Mouse (Mus musculus) forebrain, embryonic 10.5 days (tissue): ENCODE results near the gene Rarg. TPM values are rescaled to one million over a fixed set of nuclear protein-coding genes. Genes with fewer than 3 reads are reported as not detected.

Experiments used
- DNase-seq: peaks from one replicate; pipeline ENCODE4 v3.0.0-alpha.2; 2017; ENCODE audit warnings: low spot score; ENCODE audit errors: extremely low spot score
- H3K27ac ChIP-seq: fragments of 300-500 bp; sonication (generic); 2 replicates; pipeline ENCODE4 v1.5.1; 2016; ENCODE audit warnings: mild to moderate bottlenecking
- H3K27me3 ChIP-seq: fragments of 300-500 bp; sonication (generic); 2 replicates; pipeline ENCODE4 v1.6.1; 2016; ENCODE audit warnings: mild to moderate bottlenecking; ENCODE audit not compliant: poor library complexity, severe bottlenecking
- H3K36me3 ChIP-seq: fragments of 300-500 bp; sonication (generic); replicated peaks from 2 replicates; pipeline ENCODE4 v1.6.1; 2016; ENCODE audit warnings: mild to moderate bottlenecking, moderate library complexity
- H3K4me1 ChIP-seq: fragments of 300-500 bp; sonication (generic); 2 replicates; pipeline ENCODE4 v1.6.1; 2016
- H3K4me3 ChIP-seq: fragments of 300-500 bp; sonication (generic); 2 replicates; pipeline ENCODE4 v1.5.1; 2016; ENCODE audit warnings: mild to moderate bottlenecking, moderate library complexity
- H3K9me3 ChIP-seq: fragments of 300-500 bp; sonication (generic); 2 replicates; pipeline ENCODE4 v1.6.1; 2016; ENCODE audit warnings: mild to moderate bottlenecking, moderate library complexity
- WGBS: fragments of 180-500 bp; shearing (Covaris S2); methylation state at CpG from one replicate; pipeline ENCODE4 v1.1.7; 2016; 5-methylcytosine and 5-hydroxymethylcytosine counted together
- polyA plus RNA-seq: library from polyadenylated mRNA; unstranded; fragments of >200 nt; fragmentation: Nextera tagmentation; extraction: Ambion mirVana; gene quantifications from 2 replicates; pipeline ENCODE4 v1.2.1, GENCODE M21; 2016

Rarg gene
- polyA plus RNA-seq, 1 experiment from 2014 or later = 27.5 TPM

- Histone ChIP-seq H3K27ac (peak overlapping the region; percentile 62), H3K36me3 (peaks cover 36% of the 10 kb centered on the region), H3K27me3 (no peaks in the 10 kb centered on the region), H3K4me1 (peaks cover 25% of the 10 kb centered on the region), H3K4me3 (no peak overlapping the region), H3K9me3 (no peaks in the 10 kb centered on the region)
- WGBS = 93% methylated on average over 10 of the region's 10 CpGs
- DNase-seq = no peak
These were observed 69.2 kb downstream of the Rarg start for GRCm38 (mm10) chr15:102188096-102188495.

DNA sequence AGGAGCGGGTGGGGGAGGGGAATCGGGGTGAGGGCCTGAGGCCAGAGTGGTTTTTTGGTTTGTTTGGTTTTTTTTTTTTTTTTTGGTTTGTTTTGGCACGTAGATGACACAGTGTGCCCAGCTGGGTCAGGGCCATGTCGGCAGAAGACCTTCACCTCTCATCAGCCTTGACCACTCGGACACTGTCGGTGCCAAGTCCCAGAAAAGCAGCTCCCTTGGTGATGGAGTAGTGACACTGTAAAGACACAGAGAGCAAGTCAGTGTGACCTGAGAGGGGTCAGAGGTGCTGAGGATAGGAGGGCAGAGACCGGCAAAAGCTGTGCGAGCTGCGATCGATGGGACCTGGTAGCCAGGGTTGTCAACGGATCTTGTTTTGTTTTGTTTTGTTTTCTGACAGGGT lies 71.1 kb downstream of the Rarg start:
- peaks cover 13% of the 10 kb centered on the region for H3K4me1 ChIP-seq
- DNase-seq = no peak
- H3K27ac ChIP-seq = no peak overlapping the region
- no peak overlapping the region for H3K4me3 ChIP-seq
- H3K36me3 ChIP-seq = peaks cover 36% of the 10 kb centered on the region
- H3K9me3 ChIP-seq = no peaks in the 10 kb centered on the region
- WGBS = 82% methylated on average over 11 of the region's 11 CpGs
- no peaks in the 10 kb centered on the region for H3K27me3 ChIP-seq

Other genes starting within 250 kb of the Rarg start
- 34.4 and 37.1 TPM in 2 replicates for gene Krt18, start 229.3 kb downstream of the Rarg start, polyA plus RNA-seq
- 140 and 143 TPM in 2 replicates for gene Eif4b, start 183.7 kb downstream of the Rarg start, polyA plus RNA-seq
- gene Tns2, start 157.1 kb downstream of the Rarg start, polyA plus RNA-seq = 11.1 and 13.1 TPM in 2 replicates
- 10.8 and 12.7 TPM in 2 replicates for gene Spryd3, start 121.3 kb downstream of the Rarg start, polyA plus RNA-seq
- 0.14 and 0.17 TPM in 2 replicates for gene Igfbp6, start 113.2 kb downstream of the Rarg start, polyA plus RNA-seq
- 0.09 TPM in 1 of 2 replicates, not detected in the other for gene Soat2, start 107.0 kb downstream of the Rarg start, polyA plus RNA-seq
- gene Zfp740, start 54.3 kb downstream of the Rarg start, polyA plus RNA-seq = 71.7 and 72.7 TPM in 2 replicates
- gene Csad, start 52.8 kb downstream of the Rarg start, polyA plus RNA-seq = 36.0 and 39.9 TPM in 2 replicates
- gene Itgb7, start 25.6 kb downstream of the Rarg start, polyA plus RNA-seq = 0.42 and 0.55 TPM in 2 replicates
- 0.48 and 0.76 TPM in 2 replicates for gene Gm9918, start 13.0 kb upstream of the Rarg start, polyA plus RNA-seq
- 64.2 and 66.8 TPM in 2 replicates for gene Mfsd5, start 21.9 kb upstream of the Rarg start, polyA plus RNA-seq
- 55.6 and 59.9 TPM in 2 replicates for gene Espl1, start 38.7 kb upstream of the Rarg start, polyA plus RNA-seq
- 311 and 331 TPM in 2 replicates for gene Pfdn5, start 68.6 kb upstream of the Rarg start, polyA plus RNA-seq
- 127 and 128 TPM in 2 replicates for gene Myg1, start 74.2 kb upstream of the Rarg start, polyA plus RNA-seq
- gene Aaas, start 93.3 kb upstream of the Rarg start, polyA plus RNA-seq = 141 and 144 TPM in 2 replicates
- 0.25 and 0.42 TPM in 2 replicates for gene Sp7, start 109.7 kb upstream of the Rarg start, polyA plus RNA-seq
- 9.7 and 9.9 TPM in 2 replicates for gene Sp1, start 148.6 kb upstream of the Rarg start, polyA plus RNA-seq
- 0.33 TPM in 1 of 2 replicates, not detected in the other for gene Amhr2, start 187.8 kb upstream of the Rarg start, polyA plus RNA-seq
- 70.7 and 74.6 TPM in 2 replicates for gene Prr13, start 201.5 kb upstream of the Rarg start, polyA plus RNA-seq
- 205 and 217 TPM in 2 replicates for gene Pcbp2, start 213.0 kb upstream of the Rarg start, polyA plus RNA-seq
- gene Gm10337, start 246.2 kb upstream of the Rarg start, polyA plus RNA-seq = not detected in 2 replicates